Mouse (Mus musculus): ENCODE results near the gene Rab3b.

DNA sequence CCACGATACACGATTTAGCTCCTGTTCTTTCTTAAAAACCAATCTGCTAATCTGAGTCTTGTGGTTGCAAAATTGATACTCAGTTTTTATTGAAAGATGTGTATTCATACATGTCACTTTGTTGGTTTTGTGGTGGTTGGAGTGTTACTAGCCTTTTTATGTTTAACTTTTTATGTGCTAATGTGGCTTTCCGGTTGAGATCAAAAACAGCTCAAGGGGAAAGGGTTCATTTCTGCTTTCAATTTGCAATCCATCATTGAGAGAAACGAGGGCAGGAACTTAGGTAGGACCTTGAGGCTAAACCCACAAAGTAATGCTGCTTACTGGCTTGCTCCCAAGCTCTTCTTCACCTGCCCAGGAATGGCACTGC, 108.6 kb downstream of the Rab3b start:
- TF ChIP-seq CTCF (IDR thresholded peaks at IDR 0.05) (no peak), EP300 (IDR thresholded peaks at IDR 0.05) (no peak)
